Mouse (Mus musculus) brain, embryonic 14.5 days (tissue): ENCODE results near the gene Slc12a8.

ENCODE experiments used
- CTCF ChIP-seq: fragments of 200-500 bp; IDR thresholded peaks from 2 replicates; pipeline ENCODE4 v1.5.1; 2012; ENCODE audit warnings: inconsistent platforms, mild to moderate bottlenecking, moderate library complexity, borderline replicate concordance; ENCODE audit not compliant: insufficient read depth, insufficient read length; ENCODE audit errors: extremely low read depth
- POLR2A ChIP-seq: fragments of 200-500 bp; IDR thresholded peaks from 2 replicates; pipeline ENCODE4 v1.6.1; 2012; ENCODE audit warnings: mild to moderate bottlenecking, inconsistent platforms, borderline replicate concordance; ENCODE audit not compliant: poor library complexity, insufficient read depth, insufficient read length, severe bottlenecking; ENCODE audit errors: extremely low read depth

- no peak for TF ChIP-seq POLR2A
- no peak for TF ChIP-seq CTCF
Observed at GRCm38 (mm10) chr16:33680271-33680670, 163.1 kb downstream of the Slc12a8 start.
